Mouse (Mus musculus): ENCODE measurements around the gene Mga.

Gene Mga

DNA sequence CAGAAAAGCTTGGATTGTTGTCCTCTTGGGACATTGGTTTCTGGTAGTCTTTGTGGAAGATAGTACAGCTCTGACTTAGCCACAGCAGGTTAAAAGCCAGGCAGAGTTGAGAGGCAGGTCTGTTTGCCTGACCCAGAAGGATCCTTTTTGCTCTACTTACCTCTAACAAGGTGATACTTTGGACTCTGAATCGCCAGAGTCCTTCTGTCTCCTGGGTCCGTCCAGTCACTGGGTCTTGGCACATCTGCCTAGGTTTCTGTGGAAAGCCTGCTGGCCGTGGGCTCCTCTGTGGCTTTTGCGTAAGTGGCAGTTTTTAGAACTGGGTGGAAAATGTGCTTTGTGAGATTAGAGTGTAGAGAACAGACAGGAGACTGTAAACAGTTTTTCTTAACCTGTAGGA is 91.9 kb downstream of the Mga start:
- no peak for DNase-seq (ENCODE audit: low spot score)

DNA sequence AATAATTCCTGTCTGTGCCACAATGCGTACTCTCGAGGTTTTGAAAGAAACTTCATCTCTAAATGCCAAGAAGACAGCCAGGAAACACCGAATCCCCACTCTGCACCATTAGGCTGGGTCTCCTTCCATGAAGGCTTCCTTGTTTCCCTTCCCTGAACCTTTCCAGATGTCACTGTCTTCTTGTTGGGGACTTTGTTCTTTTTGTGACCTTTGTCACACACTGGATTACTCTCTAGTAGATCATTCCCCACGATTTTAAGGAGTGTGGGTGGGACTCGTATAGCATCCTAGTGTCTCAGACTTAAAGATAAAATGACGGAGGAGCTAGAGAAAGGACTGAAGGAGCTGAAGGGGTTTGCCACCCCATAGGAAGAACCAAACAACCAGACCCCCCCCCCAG is 93.9 kb downstream of the Mga start:
- DNase-seq (ENCODE audit: low spot score), result no peak

DNA sequence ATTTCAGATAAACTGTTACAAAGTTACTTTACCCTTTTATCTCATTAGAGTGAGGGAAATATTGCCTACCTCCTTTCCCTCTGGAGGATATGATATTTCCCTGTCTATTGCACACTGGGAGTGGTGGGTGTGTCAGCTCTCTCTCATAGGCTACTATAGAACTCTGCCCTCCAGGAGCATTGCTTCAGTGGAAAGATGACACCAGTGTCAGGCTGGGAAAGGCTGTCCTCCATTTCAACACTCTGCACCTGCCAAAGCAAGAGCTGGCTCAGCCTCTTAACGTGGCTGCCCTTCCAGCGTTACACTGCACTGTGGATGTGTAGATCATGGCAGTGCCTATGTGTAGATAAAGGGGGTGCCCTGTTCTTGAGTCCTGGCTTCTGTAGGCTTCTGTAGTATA is 95.3 kb downstream of the Mga start:
- peak; percentile 28 for DNase-seq (ENCODE audit: low spot score)

DNA sequence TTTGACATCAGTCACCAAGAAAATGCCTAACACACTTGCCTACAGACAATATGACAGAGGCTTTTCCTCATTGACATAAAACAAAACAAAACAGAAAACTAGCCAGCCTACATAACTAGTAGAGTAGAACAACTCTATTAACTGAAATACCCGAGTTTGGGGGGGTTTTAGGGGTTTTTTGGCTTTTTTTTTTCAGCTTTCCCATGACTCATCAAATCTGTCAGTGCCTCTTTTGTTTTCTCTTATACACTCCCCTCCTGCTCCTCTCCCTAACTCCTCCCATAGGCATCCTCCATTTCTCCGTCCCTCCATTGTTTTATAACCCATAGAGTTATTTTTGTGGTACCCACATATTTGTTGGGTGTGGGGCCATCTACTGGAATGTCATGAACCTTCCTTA is 96.5 kb downstream of the Mga start:
- DNase-seq (ENCODE audit: low spot score), result no peak

DNA sequence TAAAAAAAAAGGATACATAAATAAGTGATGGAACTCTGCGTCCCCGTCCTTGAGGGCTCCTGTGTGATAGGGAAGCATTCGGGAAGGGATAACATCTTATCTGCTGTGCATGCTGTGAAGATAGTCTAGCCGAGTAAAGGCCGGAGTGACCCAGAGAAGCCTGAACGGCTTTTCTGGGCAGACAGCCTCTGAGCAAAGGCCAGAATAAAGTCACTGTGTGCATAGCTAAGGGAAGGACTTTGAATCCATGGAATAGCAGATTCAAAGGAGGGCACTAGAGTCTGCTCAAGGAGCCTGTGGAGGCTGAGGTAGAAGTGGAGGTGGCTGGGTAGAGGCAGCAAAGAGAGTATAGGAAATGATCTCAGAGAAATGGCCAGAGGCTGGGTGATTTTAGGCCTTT is 97.8 kb downstream of the Mga start:
- DNase-seq (ENCODE audit: low spot score), result no peak

DNA sequence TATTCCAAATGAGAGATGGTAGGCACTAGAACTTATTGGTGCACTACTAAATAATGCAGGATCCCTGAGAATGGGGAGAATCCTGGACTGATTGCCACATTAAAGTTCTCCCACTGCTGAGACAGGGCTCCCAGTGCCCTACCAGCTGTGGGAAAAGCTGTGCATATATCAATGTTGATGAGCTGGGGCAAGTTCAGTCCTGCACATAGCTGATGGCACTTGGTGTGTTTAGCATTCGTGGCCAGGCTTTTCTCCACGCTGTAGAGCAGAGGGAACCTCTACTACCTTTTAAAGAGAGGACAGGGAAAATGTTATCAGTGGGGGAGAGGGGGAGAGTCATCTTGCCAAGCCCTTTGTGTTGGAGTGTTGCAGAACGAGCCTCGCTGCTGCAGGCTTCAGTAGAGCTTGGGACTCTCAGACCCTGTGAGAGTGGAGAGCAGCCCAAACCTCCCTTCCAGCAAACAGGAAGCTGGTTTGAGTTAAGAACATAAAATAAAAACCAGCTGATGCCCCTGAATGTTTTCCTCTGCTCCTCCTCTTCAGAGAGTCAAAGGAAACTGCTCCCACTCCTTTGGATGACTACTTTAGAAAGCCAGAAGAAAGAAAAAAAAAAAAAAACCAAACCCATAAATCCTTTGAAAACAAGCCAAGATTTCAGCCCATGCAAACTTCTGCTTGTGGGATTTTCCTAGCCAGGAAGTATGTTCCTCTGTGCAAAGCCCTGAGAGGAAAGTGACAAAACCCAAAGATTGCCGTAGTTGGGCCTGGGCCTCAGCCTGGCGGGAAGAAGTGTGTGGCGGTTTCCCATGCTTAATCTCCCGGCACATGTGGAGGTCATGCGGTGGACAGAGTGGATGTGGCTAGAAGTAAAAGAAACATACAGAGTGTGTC is 98.6 kb downstream of the Mga start:
- peak; percentile 25 for DNase-seq (ENCODE audit: low spot score)

DNA sequence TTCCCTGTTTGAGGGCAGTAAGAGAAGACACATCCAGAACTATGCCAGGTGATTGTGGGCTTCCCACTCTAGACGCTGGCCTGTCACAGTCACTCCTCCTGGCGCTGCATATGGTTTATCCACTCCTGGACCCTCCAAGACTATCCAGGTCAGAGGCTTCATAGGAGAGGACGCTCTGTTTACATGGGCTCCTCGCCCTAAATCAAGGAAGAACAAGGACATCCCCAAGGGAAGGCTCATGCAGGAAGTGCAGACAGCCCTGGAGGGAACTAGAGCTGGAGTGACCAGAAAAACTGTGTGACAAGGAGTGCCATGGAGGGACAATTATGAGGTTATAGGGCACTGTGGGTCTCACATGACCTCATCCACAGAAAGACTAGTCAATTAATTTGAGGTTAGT is 100.3 kb downstream of the Mga start:
- DNase-seq (ENCODE audit: low spot score), result no peak

DNA sequence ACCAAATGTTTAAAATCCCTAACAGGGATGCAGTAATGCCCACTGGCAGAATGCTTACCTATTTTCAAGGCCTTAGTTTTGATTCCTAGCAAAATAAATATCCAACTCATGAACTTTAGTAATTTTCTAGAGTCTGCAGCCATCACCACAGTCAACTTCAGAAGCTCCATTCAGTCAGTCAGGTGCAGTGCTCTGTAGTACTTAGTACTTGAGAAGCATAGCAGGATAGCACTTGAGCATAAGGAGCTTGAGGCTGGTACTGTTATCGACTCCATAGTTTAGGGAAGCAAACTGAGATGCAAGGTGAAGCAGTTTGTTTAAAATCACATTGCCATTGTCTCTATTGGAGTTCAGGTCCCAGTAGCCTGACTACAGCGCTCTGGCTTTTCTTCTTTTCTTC is 102.7 kb downstream of the Mga start:
- DNase-seq (ENCODE audit: low spot score), result no peak

DNA sequence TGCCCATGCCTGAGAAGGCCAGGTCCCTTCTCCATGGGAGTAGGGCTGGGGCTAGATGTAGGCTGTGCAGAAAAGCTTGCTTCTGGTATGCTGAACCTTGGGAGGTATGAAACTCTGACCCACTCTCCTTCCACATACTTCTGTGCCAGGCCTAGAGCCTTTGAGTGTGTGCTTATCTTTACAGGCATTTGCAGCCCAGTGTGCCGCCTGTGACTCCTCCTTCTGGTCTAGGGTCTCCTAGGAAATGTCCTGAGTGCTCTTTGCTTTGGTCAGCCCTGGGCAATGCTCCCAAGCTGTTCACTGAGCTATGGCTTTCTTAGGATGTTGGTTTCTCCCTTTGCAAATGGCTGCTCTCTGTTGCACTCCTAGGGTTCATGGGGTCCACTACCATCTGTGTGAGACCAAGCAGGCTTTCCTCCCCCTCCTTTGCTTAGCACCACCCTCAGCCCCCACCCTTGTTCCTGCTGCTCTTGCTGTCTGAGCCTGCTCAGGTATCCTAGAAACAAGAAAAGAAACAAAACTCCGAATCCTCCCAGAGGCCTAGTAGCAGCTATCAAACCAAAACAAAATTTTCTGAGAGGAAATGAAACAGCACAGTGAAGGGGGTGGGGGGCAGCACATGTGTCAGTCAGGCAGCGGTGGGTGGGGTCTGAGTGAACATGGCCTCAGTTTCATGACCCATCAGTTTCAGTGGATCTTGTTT is 104.0 kb downstream of the Mga start:
- peak; percentile 59 for DNase-seq (ENCODE audit: low spot score)

DNA sequence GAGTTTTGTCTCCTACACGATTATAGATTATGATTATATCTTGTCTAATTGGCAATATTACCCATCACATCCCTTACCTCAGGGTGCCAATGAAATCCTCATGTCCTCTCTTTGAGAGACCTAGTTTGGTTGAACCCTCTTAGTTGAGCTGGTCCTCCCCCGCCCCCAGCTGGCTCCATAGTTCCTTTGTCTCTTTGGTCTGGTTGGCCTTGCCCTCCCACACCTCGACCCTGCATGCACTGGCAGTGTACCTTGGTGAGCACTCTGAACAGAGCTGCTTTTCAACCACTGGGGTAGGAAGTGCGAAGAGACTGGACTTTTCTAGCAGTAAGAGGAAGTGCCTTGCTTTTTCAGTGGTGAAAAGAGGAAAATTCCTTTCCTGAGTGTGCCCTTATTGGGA is 104.9 kb downstream of the Mga start:
- no peak for DNase-seq (ENCODE audit: low spot score)

DNA sequence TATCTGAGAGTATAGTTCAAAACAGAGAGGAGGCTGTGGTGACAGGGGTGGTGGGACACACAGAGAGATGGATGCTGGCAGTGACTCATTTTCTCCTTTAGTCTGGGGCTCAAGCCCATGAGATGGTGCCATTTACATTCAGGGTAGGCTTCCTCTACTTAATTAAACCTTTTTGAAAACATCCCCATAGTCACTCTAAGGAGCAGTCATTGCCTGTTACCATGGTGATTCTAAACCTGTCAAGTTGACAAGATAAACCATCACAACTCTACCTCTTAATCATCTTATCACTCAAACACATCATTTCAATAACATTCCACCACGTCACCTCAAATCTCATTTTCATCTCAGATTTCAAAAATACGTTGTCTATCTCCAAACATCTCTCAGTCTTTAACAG is 106.9 kb downstream of the Mga start:
- no peak for DNase-seq (ENCODE audit: low spot score)

DNA sequence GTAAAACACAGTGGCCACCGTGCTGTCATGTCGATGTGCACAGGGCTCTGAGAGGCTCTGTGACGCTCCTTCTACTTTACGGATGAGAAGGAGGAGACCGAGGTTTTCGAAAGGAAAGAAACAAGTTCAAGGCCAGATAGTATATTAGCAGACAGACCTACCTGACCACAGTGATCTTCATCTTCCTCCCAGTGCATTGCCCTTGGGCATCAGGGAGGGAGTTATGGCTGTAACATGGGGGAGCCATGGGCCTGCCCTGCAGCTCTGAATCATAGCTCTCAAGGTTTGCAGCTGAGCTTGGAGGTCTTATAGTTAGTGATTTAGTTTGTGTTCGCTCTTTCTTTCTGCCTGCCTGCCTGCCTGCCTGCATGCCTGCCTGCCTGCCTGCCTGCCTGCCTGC is 109.7 kb downstream of the Mga start:
- no peak for DNase-seq (ENCODE audit: low spot score)

DNA sequence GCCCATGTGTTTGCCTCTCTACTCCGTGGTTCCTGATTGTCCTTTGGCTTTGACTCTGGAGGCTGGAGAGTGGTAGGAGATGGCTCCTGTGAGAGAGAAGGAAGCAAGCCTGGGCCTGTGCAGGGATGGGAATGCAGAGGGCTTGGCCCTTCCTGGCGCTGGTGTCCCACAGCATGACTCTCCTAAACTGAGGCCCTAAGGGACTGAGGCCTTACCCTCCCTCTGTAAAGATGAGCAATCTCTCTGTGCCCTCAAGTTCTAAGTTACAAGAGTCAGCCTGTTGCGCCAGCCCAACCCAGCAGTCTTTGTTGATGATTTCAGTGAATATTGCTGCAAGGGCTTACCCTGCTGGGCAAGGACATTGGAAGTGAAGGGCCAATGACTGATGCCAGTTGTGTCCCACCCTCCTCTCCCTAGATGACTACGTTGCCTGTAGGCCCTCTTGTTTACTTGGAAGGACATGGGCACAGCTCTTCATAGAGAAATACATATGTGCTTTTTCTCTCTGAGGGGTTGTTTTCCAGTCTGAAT is 110.7 kb downstream of the Mga start:
- DNase-seq (ENCODE audit: low spot score), result peak; percentile 64

DNA sequence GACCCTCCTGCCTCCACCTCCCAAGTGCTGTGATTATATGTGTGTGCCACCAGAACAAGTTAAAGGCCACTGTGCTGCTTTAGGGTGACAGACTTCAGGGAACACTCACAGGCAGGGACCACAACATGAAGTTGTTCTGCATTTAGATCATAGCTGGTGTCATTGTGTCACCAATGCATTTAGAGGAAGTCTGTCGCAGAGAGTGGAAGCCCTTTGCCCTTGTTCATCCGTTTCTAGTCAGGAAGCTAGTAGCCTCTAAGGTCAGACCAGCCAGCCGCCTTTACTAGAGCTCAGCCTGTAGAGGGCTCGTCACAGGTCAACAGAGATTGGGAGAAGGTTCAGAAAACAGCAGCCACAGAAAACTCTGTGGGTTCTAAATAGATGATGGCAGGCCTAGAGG is 111.6 kb downstream of the Mga start:
- DNase-seq (ENCODE audit: low spot score), result no peak

DNA sequence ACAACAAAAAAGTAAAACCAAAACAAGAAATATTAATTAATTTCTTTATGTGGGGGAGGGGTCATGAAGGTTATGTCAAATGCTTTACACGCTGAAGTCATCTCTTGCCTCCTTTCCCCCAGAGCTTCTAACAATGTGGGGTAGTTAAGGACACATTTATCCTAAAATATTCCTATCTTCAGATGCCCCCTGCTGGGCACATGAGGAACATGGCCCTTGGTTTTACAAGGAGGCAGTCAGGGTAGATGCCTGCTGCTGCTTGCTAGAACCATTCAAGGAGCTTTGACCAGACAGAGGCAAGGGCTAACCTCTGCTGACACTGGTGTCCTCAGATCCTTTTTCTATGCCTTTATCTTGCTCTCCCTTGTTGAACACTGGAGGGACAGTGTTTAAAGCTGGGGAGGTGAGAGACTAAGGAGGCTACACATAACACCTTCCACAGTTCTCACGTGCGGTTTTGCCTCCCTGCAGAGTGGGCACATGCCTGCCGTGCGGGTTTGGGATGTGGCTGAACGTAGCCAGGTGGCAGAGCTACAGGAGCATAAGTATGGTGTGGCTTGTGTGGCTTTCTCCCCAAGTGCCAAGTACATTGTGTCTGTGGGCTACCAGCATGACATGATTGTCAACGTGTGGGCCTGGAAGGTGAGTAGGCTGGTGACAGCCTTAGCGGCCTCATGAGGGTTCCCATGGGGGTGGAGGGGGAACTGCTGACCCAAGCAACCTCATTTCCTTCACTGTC is 114.6 kb downstream of the Mga start:
- DNase-seq (ENCODE audit: low spot score), result peak; percentile 77

DNA sequence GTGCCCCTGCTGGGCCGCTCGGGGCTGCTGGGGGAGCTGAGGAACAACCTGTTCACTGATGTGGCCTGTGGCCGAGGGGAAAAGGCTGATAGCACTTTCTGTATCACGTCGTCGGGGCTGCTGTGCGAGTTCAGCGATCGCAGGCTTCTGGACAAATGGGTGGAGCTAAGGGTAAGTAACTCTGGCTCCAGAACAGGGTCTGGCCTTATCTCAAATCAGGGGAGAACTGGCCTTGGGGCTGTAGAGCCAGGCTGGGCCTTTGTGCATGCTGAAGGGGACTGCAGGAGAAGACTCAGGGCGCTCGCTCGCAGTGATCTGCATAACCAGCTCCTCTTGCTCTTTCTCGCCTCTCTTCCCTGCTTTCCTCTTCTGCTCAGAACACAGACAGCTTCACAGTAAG is 115.9 kb downstream of the Mga start:
- no peak for DNase-seq (ENCODE audit: low spot score)

DNA sequence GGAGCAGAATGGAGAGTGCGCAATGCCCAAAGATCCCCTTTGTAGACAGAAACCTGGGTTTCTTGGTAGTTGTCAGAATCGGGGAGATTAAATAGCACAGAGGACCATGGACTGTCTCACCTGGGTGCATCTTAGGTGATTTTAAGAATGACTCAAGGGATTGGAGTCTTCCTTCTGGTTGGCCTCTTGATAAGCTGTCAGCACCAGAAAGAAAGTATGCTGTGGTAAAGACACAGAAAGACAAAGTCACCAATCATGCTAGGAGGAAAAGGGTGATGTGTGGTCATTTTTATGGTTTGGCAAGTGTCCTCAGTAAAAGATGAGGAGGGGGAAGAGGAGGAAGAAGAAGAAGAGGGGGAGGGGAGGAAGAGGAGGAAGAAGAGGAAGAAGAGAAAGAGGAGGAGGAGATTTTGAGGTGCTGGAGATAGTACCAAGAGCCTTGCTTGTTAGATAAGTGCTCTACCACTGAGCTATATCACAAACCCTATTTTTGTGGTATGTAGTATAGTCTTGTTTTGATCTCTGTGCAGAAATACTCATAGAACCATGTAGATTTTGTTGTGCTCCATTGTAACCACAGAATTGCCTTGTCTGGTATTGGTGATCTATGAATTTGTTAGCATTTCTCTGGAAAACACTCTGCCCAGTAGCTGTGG is 116.9 kb downstream of the Mga start:
- no peak for DNase-seq (ENCODE audit: low spot score)

DNA sequence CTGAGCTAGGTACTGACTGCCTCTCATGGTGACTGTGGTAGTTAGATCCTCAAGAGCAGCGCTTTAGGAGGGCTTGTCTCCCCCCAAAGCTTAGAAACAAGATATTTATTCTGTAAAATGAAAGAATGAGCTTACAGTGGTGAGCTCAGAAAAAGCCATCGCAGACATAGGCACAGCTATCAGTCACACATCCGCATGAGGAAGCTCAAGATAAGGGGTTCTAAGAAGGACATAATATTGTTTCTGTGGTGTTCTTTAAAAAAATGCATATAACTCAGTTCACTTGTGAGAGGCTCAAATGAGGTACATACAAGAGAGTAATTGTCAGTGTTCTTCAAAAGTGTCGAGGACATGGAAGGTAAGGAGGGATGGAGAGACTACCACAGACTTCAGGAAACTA is 118.9 kb downstream of the Mga start:
- no peak for DNase-seq (ENCODE audit: low spot score)

DNA sequence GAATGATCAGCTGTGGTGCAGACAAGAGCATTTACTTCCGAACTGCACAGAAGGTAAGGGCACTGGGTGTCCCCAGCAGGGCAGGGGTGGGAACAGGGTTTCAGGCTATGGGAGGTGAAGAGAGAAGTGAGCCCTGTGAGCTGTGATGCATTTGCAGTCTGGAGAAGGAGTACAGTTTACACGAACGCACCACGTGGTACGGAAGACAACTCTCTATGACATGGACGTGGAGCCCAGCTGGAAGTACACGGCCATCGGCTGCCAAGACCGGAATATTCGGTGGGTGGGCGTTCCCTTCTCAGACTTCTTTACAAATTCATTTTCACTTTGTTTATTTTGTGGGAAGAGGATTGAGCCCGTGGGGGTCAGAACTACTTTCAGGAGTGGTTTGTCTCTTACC is 120.6 kb downstream of the Mga start:
- DNase-seq (ENCODE audit: low spot score), result no peak
